Mouse (Mus musculus) C2C12 (cell line): Measurements from ENCODE around the gene Katnbl1.
"Not testable (repeated sequence)": the region's sequence is repeated elsewhere in the genome, so short reads cannot be mapped to it uniquely, and the experiment has no call there.

Experiments used
- CEBPB ChIP-seq: IDR thresholded peaks from one replicate; pipeline ENCODE4 v1.6.1; 2011; ENCODE audit warnings: low read depth, mild to moderate bottlenecking, control low read depth, moderate library complexity
- CTCF ChIP-seq: IDR thresholded peaks from one replicate; pipeline ENCODE4 v1.5.1; 2011; ENCODE audit not compliant: control insufficient read depth, insufficient read depth, insufficient read length
- FOSL1 ChIP-seq: IDR thresholded peaks from one replicate; pipeline ENCODE4 v1.8.0; 2011; ENCODE audit warnings: mild to moderate bottlenecking, low read length; ENCODE audit not compliant: poor library complexity, insufficient read depth, severe bottlenecking
- MAX ChIP-seq: IDR thresholded peaks from one replicate; pipeline ENCODE4 v1.6.1; 2011; ENCODE audit warnings: mild to moderate bottlenecking, control low read depth
- MYOD1 ChIP-seq: IDR thresholded peaks from one replicate; pipeline ENCODE4 v1.6.1; 2011; ENCODE audit warnings: low read depth; ENCODE audit not compliant: control insufficient read depth, insufficient read length
- MYOG ChIP-seq: IDR thresholded peaks from one replicate; pipeline ENCODE4 v1.6.1; 2011; ENCODE audit not compliant: control insufficient read depth, insufficient read length; ENCODE audit errors: extremely low read depth
- USF1 ChIP-seq: IDR thresholded peaks from one replicate; pipeline ENCODE4 v1.6.1; 2011; ENCODE audit warnings: low read depth, mild to moderate bottlenecking, control low read depth, moderate library complexity

DNA sequence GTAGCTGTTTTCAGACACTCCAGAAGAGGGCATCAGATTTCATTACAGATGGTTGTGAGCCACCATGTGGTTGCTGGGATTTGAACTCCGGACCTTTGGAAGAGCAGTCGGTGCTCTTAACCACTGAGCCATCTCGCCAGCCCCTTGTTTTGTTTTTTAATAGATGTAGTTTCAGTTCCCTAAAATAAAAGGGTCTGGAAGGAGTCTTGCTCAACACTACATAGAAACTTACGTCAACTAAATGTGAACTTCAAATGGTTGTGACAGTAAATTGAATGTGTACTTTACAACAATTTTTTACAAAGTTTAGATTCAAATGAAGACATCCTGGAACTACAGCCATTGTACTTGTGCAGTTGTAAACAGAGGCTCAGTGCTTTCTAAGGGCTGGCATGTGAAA, 69.0 kb downstream of the Katnbl1 start:
- TF ChIP-seq CTCF, CEBPB, MAX, USF1, MYOD1, MYOG, FOSL1: not testable (repeated sequence)
